Comparison of ENCODE assay signal across 8 mouse cellular contexts in the genomic region with DNA sequence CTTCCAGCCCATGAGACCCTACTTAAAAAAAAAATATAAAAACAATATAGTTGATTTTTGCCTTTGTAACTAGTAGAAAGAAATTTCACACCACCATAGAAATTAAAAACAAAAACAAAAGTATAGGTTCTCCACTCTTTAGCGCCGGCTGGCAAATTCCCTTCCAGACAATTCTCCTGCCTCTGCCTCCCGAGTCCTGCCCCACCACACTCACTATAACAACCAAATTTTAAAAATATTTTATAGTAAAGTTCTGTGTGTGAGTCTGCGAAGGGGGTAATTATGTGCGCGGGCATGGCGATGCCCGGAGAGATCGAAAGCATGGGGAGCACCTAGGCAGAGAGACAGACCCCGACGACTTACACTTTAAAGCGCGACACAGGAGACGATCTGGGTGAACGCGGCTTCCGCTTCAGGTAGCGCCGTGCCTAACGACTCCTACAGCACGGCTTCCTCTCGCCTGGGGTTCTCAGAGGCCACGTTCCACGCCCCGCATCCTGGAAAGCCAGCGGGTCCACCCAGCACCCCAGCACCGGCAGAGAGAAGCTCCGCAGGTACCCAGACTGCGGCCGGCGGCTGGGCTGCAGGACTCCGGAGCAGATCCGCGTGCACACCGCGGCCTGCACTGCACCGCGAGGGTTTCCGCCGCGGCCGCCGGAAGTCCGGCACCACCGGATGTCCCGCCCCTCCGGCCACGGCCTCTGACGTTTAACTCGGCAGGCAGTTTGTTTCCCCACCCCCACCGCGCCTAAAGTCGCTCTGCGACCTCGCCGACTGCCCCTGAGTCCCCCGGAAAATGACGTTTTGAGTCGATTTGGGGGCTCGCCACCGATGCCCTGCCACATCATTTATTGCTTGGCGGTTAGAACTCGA. TPM values are rescaled to one million over a fixed set of nuclear protein-coding genes. Genes with fewer than 3 reads are reported as not detected.
DNase-seq lines count a peak whose midpoint lies in the region; ATAC-seq lines count a peak whose summit lies in the region.

A gene (minus strand): TSS at position 682 of the 873 bp plus-strand sequence.

- intact Hi-C loops in left cerebral cortex, postnatal 36 days (cut with DNase I): no loop called here

- H3K27ac ChIP-seq in intestine, embryonic 16.5 days (ENCODE audit: low read length): peak within 1 kb of the TSS; percentile 91
- H3K27ac ChIP-seq in midbrain, embryonic 10.5 days (replicated peaks): peak within 1 kb of the TSS; percentile 94

- H3K27me3 ChIP-seq in intestine, embryonic 16.5 days (replicated peaks; ENCODE audit: control insufficient read depth, insufficient read depth, low read length): no peaks in the 10 kb centered on the region
- no peaks in the 10 kb centered on the region for H3K27me3 ChIP-seq in midbrain, embryonic 10.5 days (ENCODE audit: low read depth, poor library complexity, severe bottlenecking)

- under 1% methylated on average over 59 of the region's 63 CpGs for WGBS in intestine, embryonic 16.5 days
- WGBS in midbrain, embryonic 10.5 days: 1% methylated on average over 63 of the region's 63 CpGs

- peak; percentile 100 for ATAC-seq in intestine, embryonic 16.5 days

- H3K9ac ChIP-seq in intestine, embryonic 16.5 days (ENCODE audit: low read depth, low read length): peak within 1 kb of the TSS; percentile 93

- H3K36me3 ChIP-seq in intestine, embryonic 16.5 days (ENCODE audit: control insufficient read depth, insufficient read depth, low read length): peaks cover 4% of the 10 kb centered on the region
- H3K36me3 ChIP-seq in midbrain, embryonic 10.5 days: peaks cover 33% of the 10 kb centered on the region

- H3K4me1 ChIP-seq in intestine, embryonic 16.5 days (ENCODE audit: control insufficient read depth, insufficient read depth, low read length): peaks cover 13% of the 10 kb centered on the region
- H3K4me1 ChIP-seq in midbrain, embryonic 10.5 days: peaks cover 17% of the 10 kb centered on the region

- no peaks in the 10 kb centered on the region for H3K9me3 ChIP-seq in intestine, embryonic 16.5 days (ENCODE audit: control insufficient read depth, low read length)
- H3K9me3 ChIP-seq in midbrain, embryonic 10.5 days (replicated peaks): no peaks in the 10 kb centered on the region

- peak; percentile 98 for DNase-seq in adrenal gland, postnatal 10 days
- DNase-seq in embryo, embryonic 9.5 days (ENCODE audit: extremely low spot score): peak; percentile 94
- DNase-seq in gastrocnemius, postnatal 4 days (ENCODE audit: low spot score in 2 of 2): peak; percentile 92 to 95
- peak; percentile 92 to 94 for DNase-seq in left cerebral cortex, postnatal 36 days (ENCODE audit: low spot score in 2 of 2)
- peak; percentile 94 for DNase-seq in midbrain, embryonic 10.5 days (ENCODE audit: low spot score)
- DNase-seq in right cerebral cortex, postnatal 36 days (ENCODE audit: low spot score in 2 of 2): peak; percentile 88
- peak; percentile 87 to 93 for DNase-seq in urinary bladder, postnatal 4 days (ENCODE audit: low spot score in 2 of 2)

- H3K4me3 ChIP-seq in intestine, embryonic 16.5 days (ENCODE audit: low read length): peak within 1 kb of the TSS; percentile 91
- H3K4me3 ChIP-seq in midbrain, embryonic 10.5 days: peak within 1 kb of the TSS; percentile 90

- H3K4me2 ChIP-seq in intestine, embryonic 16.5 days (ENCODE audit: low read depth, low read length): peak within 1 kb of the TSS; percentile 65

RNA-seq across cellular contexts. Expression of the gene that starts here (rescaled TPM):
- 10 to 100 TPM; 18.2 to 21.5 TPM for total RNA-seq in adrenal gland, postnatal 10 days (2021)
- total RNA-seq in gastrocnemius, postnatal 4 days (2021): 10 to 100 TPM in 1 of 2 experiments, 1 to 10 TPM in 1; 8.7 to 10.4 TPM
- 25.7 and 30.4 TPM in 2 replicates for polyA plus RNA-seq in intestine, embryonic 16.5 days (2015; fragmentation: Nextera tagmentation; extraction: Ambion mirVana)
- 10 to 100 TPM in 1 of 2 experiments, 1 to 10 TPM in 1; 8.5 to 10.9 TPM for total RNA-seq in left cerebral cortex, postnatal 36 days (2021)
- polyA plus RNA-seq in midbrain, embryonic 10.5 days (2016; fragmentation: Nextera tagmentation; extraction: Ambion mirVana): 30.9 and 34.8 TPM in 2 replicates

Comparison
In these comparisons a context has a peak if more than half of its experiments do, and no peak if none do; other contexts are left out.
1. Peak in every context shown above with its lines: DNase-seq, ATAC-seq, H3K4me3 ChIP-seq and H3K27ac ChIP-seq.